16 mouse cellular contexts compared by ENCODE assay signal in genomic region chr1:186435336-186435972, GRCm38 (mm10).
A peak's percentile ranks its signal among the peaks of the same experiment; 100 is the strongest.
DNase-seq lines count a peak whose midpoint lies in the region; ATAC-seq lines count a peak whose summit lies in the region.
"Had no signal": no experiment of that assay in that cellular context is flagged by ENCODE, and none has a peak within 500 bp of the region (broad histone marks: within the 10 kb centered on the region; RNA-seq: fewer than 3 reads in every experiment).

No protein-coding gene starts in this region.

- no peak for DNase-seq in hindbrain, embryonic 11.5 days (ENCODE audit: low spot score)
- DNase-seq in hindbrain, embryonic 10.5 days (ENCODE audit: low spot score), result no peak
- no peak for DNase-seq in midbrain, embryonic 14.5 days
- DNase-seq in forebrain, embryonic 14.5 days (ENCODE audit: low spot score), result peak; percentile 71
- DNase-seq in lung, postnatal 10 days, result no peak
- DNase-seq in cerebellum, postnatal 25 days, result no peak
- DNase-seq: adrenal gland, postnatal 25 days; cerebellum, postnatal 36 days; gastrocnemius, adult 2 months; kidney, adult 8-10 months; left cerebral cortex, postnatal 4 days had no signal

- no peak overlapping the region for H3K4me2 ChIP-seq in hindbrain, embryonic 11.5 days (replicated peaks; ENCODE audit: low read depth, low read length)
- no peak overlapping the region for H3K4me2 ChIP-seq in midbrain, embryonic 13.5 days (replicated peaks)
- no peak overlapping the region for H3K4me2 ChIP-seq in midbrain, embryonic 14.5 days (ENCODE audit: low read length)
- no peak overlapping the region for H3K4me2 ChIP-seq in forebrain, embryonic 14.5 days (ENCODE audit: low read length)
- H3K4me2 ChIP-seq in neural tube, embryonic 12.5 days (replicated peaks), result no peak overlapping the region; the same call in 1 of the 2 replicates
- H3K4me2 ChIP-seq: stomach, embryonic 15.5 days had no signal

- no peaks in the 10 kb centered on the region for H3K36me3 ChIP-seq in hindbrain, embryonic 11.5 days (ENCODE audit: control insufficient read depth, insufficient read depth, low read length)
- no peaks in the 10 kb centered on the region for H3K36me3 ChIP-seq in hindbrain, embryonic 10.5 days
- H3K36me3 ChIP-seq in midbrain, embryonic 13.5 days, result no peaks in the 10 kb centered on the region
- H3K36me3 ChIP-seq in midbrain, embryonic 14.5 days (ENCODE audit: control insufficient read depth, insufficient read depth, low read length), result no peaks in the 10 kb centered on the region
- no peaks in the 10 kb centered on the region for H3K36me3 ChIP-seq in forebrain, embryonic 14.5 days (ENCODE audit: control insufficient read depth, insufficient read depth, low read length)
- no peaks in the 10 kb centered on the region for H3K36me3 ChIP-seq in neural tube, embryonic 12.5 days
- H3K36me3 ChIP-seq: G1E; stomach, embryonic 15.5 days had no signal

- ATAC-seq in hindbrain, embryonic 11.5 days (ENCODE audit: low FRiP score), result peak; percentile 53
- ATAC-seq in midbrain, embryonic 13.5 days, result 0 out of 2 replicates have a peak, but pooled peaks have one; percentile 55
- ATAC-seq in midbrain, embryonic 14.5 days (ENCODE audit: low FRiP score, low TSS enrichment), result no peak
- ATAC-seq in forebrain, embryonic 14.5 days, result peak; percentile 77
- 0 out of 2 replicates have a peak, but pooled peaks have one; percentile 29 for ATAC-seq in neural tube, embryonic 12.5 days (ENCODE audit: low FRiP score, low read depth)

- no peak overlapping the region for H3K4me3 ChIP-seq in hindbrain, embryonic 11.5 days (ENCODE audit: low read depth, low read length)
- H3K4me3 ChIP-seq in hindbrain, embryonic 10.5 days, result no peak overlapping the region
- H3K4me3 ChIP-seq in midbrain, embryonic 13.5 days (replicated peaks), result no peak overlapping the region
- no peak overlapping the region for H3K4me3 ChIP-seq in midbrain, embryonic 14.5 days (replicated peaks; ENCODE audit: low read depth, low read length)
- H3K4me3 ChIP-seq in forebrain, embryonic 14.5 days (ENCODE audit: low read depth, low read length), result no peak overlapping the region
- no peak overlapping the region for H3K4me3 ChIP-seq in neural tube, embryonic 12.5 days
- H3K4me3 ChIP-seq: gastrocnemius, adult 2 months; myocyte; stomach, embryonic 15.5 days had no signal

- 48% methylated on average over 12 of the region's 12 CpGs for WGBS in hindbrain, embryonic 11.5 days
- WGBS in hindbrain, embryonic 10.5 days, result 70% methylated on average over 12 of the region's 12 CpGs
- 65% methylated on average over 12 of the region's 12 CpGs for WGBS in midbrain, embryonic 13.5 days
- 74% methylated on average over 12 of the region's 12 CpGs for WGBS in midbrain, embryonic 14.5 days
- 7% methylated on average over 12 of the region's 12 CpGs for WGBS in forebrain, embryonic 14.5 days
- 26% methylated on average over 12 of the region's 12 CpGs for WGBS in neural tube, embryonic 12.5 days

- H3K27ac ChIP-seq in hindbrain, embryonic 11.5 days (ENCODE audit: low read depth, low read length), result no peak overlapping the region
- H3K27ac ChIP-seq in hindbrain, embryonic 10.5 days, result no peak overlapping the region
- H3K27ac ChIP-seq in midbrain, embryonic 13.5 days, result no peak overlapping the region
- no peak overlapping the region for H3K27ac ChIP-seq in midbrain, embryonic 14.5 days (replicated peaks; ENCODE audit: low read depth, low read length)
- no peak overlapping the region for H3K27ac ChIP-seq in forebrain, embryonic 14.5 days (ENCODE audit: low read depth, low read length)
- H3K27ac ChIP-seq in neural tube, embryonic 12.5 days, result no peak overlapping the region
- H3K27ac ChIP-seq: gastrocnemius, adult 2 months; stomach, embryonic 15.5 days had no signal

- no peaks in the 10 kb centered on the region; the same call in 1 of the 2 replicates for H3K4me1 ChIP-seq in hindbrain, embryonic 11.5 days (replicated peaks; ENCODE audit: control insufficient read depth, insufficient read depth, low read length)
- H3K4me1 ChIP-seq in hindbrain, embryonic 10.5 days (replicated peaks), result peaks cover 26% of the 10 kb centered on the region
- peaks cover 9% of the 10 kb centered on the region for H3K4me1 ChIP-seq in midbrain, embryonic 13.5 days (replicated peaks)
- peaks cover 4% of the 10 kb centered on the region; the same call in 1 of the 2 replicates for H3K4me1 ChIP-seq in midbrain, embryonic 14.5 days (ENCODE audit: control insufficient read depth, insufficient read depth, low read length)
- peaks cover 20% of the 10 kb centered on the region; the same call in 1 of the 2 replicates for H3K4me1 ChIP-seq in forebrain, embryonic 14.5 days (ENCODE audit: control insufficient read depth, insufficient read depth, low read length)
- peaks cover 9% of the 10 kb centered on the region for H3K4me1 ChIP-seq in neural tube, embryonic 12.5 days
- H3K4me1 ChIP-seq: stomach, embryonic 15.5 days had no signal

- no peak overlapping the region for H3K9ac ChIP-seq in hindbrain, embryonic 11.5 days (ENCODE audit: low read depth, low read length)
- no peak overlapping the region for H3K9ac ChIP-seq in midbrain, embryonic 13.5 days (replicated peaks)
- H3K9ac ChIP-seq in midbrain, embryonic 14.5 days (replicated peaks; ENCODE audit: low read length), result no peak overlapping the region
- no peak overlapping the region for H3K9ac ChIP-seq in forebrain, embryonic 14.5 days (ENCODE audit: low read length)
- H3K9ac ChIP-seq in neural tube, embryonic 12.5 days, result no peak overlapping the region
- H3K9ac ChIP-seq: stomach, embryonic 15.5 days had no signal

- H3K9me3 ChIP-seq in hindbrain, embryonic 11.5 days (ENCODE audit: control insufficient read depth, low read length), result no peaks in the 10 kb centered on the region
- no peaks in the 10 kb centered on the region for H3K9me3 ChIP-seq in hindbrain, embryonic 10.5 days
- H3K9me3 ChIP-seq in midbrain, embryonic 13.5 days, result no peaks in the 10 kb centered on the region
- no peaks in the 10 kb centered on the region for H3K9me3 ChIP-seq in midbrain, embryonic 14.5 days (ENCODE audit: control insufficient read depth, low read length)
- no peaks in the 10 kb centered on the region for H3K9me3 ChIP-seq in forebrain, embryonic 14.5 days (replicated peaks; ENCODE audit: control insufficient read depth, low read length)
- no peaks in the 10 kb centered on the region for H3K9me3 ChIP-seq in neural tube, embryonic 12.5 days
- H3K9me3 ChIP-seq: stomach, embryonic 15.5 days had no signal

- H3K27me3 ChIP-seq in hindbrain, embryonic 11.5 days (ENCODE audit: control insufficient read depth, insufficient read depth, low read length), result no peaks in the 10 kb centered on the region
- H3K27me3 ChIP-seq in hindbrain, embryonic 10.5 days (ENCODE audit: insufficient read depth, poor library complexity, severe bottlenecking), result no peaks in the 10 kb centered on the region
- H3K27me3 ChIP-seq in midbrain, embryonic 13.5 days, result no peaks in the 10 kb centered on the region
- no peaks in the 10 kb centered on the region for H3K27me3 ChIP-seq in midbrain, embryonic 14.5 days (ENCODE audit: control insufficient read depth, insufficient read depth, low read length)
- H3K27me3 ChIP-seq in forebrain, embryonic 14.5 days (replicated peaks; ENCODE audit: control insufficient read depth, insufficient read depth, low read length), result no peaks in the 10 kb centered on the region
- no peaks in the 10 kb centered on the region for H3K27me3 ChIP-seq in neural tube, embryonic 12.5 days (replicated peaks)
- H3K27me3 ChIP-seq: stomach, embryonic 15.5 days had no signal
